Mouse (Mus musculus) embryonic facial prominence, embryonic 14.5 days (tissue): ENCODE results near the gene Bysl. TPM values are rescaled to one million over a fixed set of nuclear protein-coding genes. Genes with fewer than 3 reads are reported as not detected.
A peak's percentile ranks its signal among the peaks of the same experiment; 100 is the strongest.
"Not testable (repeated sequence)": the region's sequence is repeated elsewhere in the genome, so short reads cannot be mapped to it uniquely, and the experiment has no call there.

ENCODE experiments used
- ATAC-seq: fragments of 200-750 bp; cut with Nextera tagmentation; 2 replicates; pipeline ENCODE4 v1.8.0; 2017; ENCODE audit warnings: low read depth, moderate number of reproducible peaks, moderate TSS enrichment
- DNase-seq: peaks from one replicate; pipeline ENCODE4 v3.0.0-alpha.2; 2015; ENCODE audit warnings: low spot score
- H3K27ac ChIP-seq: fragments of 300-500 bp; sonication (generic); replicated peaks from 2 replicates; pipeline ENCODE4 v1.5.1; 2014; ENCODE audit warnings: low read depth, mild to moderate bottlenecking, low read length, moderate library complexity
- H3K27me3 ChIP-seq: fragments of 300-500 bp; sonication (generic); replicated peaks from 2 replicates; pipeline ENCODE4 v1.6.1; 2014; ENCODE audit warnings: low read length; ENCODE audit not compliant: control insufficient read depth, insufficient read depth
- H3K36me3 ChIP-seq: fragments of 300-500 bp; sonication (generic); 2 replicates; pipeline ENCODE4 v1.6.1; 2014; ENCODE audit warnings: low read length, mixed read lengths; ENCODE audit not compliant: control insufficient read depth, insufficient read depth
- H3K4me1 ChIP-seq: fragments of 300-500 bp; sonication (generic); 2 replicates; pipeline ENCODE4 v1.6.1; 2014; ENCODE audit warnings: antibody characterized with exemption, low read length; ENCODE audit not compliant: control insufficient read depth, insufficient read depth
- H3K4me2 ChIP-seq: fragments of 300-500 bp; sonication (generic); 2 replicates; pipeline ENCODE4 v1.6.1; 2014; ENCODE audit warnings: low read depth, mild to moderate bottlenecking, low read length, moderate library complexity, mixed read lengths
- H3K4me3 ChIP-seq: fragments of 300-500 bp; sonication (generic); 2 replicates; pipeline ENCODE4 v1.5.1; 2014; ENCODE audit warnings: low read depth, mild to moderate bottlenecking, low read length
- H3K9ac ChIP-seq: fragments of 300-500 bp; sonication (generic); 2 replicates; pipeline ENCODE4 v1.6.1; 2014; ENCODE audit warnings: low read depth, mild to moderate bottlenecking, low read length, moderate library complexity, mixed read lengths
- H3K9me3 ChIP-seq: fragments of 300-500 bp; sonication (generic); 2 replicates; pipeline ENCODE4 v1.6.1; 2016; ENCODE audit warnings: low read length; ENCODE audit not compliant: control insufficient read depth
- WGBS: fragments of 180-500 bp; shearing (Covaris S2); extraction: QIAGEN DNeasy Blood & Tissue Kit; methylation state at CpG from one replicate; pipeline ENCODE4 v1.1.7; 2014; 5-methylcytosine and 5-hydroxymethylcytosine counted together
- polyA plus RNA-seq: library from polyadenylated mRNA; unstranded; fragments of >200 nt; fragmentation: Nextera tagmentation; extraction: Ambion mirVana; gene quantifications from 2 replicates; pipeline ENCODE4 v1.2.1, GENCODE M21; 2014

Bysl gene
- polyA plus RNA-seq, 1 experiment from 2014 or later, result 21.3 TPM

GRCm38 (mm10) chr17:47625088-47625487 lies 13.8 kb upstream of the Bysl start:
- 91% methylated on average over 2 of the region's 2 CpGs for WGBS
- peaks cover 44% of the 10 kb centered on the region for H3K36me3 ChIP-seq

GRCm38 (mm10) chr17:47624572-47624971 lies 13.3 kb upstream of the Bysl start:
- H3K4me3 ChIP-seq, H3K4me2 ChIP-seq, ATAC-seq, H3K9ac ChIP-seq, H3K9me3 ChIP-seq, H3K27ac ChIP-seq, DNase-seq, H3K4me1 ChIP-seq, H3K27me3 ChIP-seq: not testable (repeated sequence)
- 95% methylated on average over 4 of the region's 5 CpGs for WGBS
- peaks cover 49% of the 10 kb centered on the region for H3K36me3 ChIP-seq

More at GRCm38 (mm10) chr17:47625088-47625487, 13.8 kb upstream of the Bysl start:
- H3K27ac ChIP-seq, result no peak overlapping the region
- H3K4me3 ChIP-seq, result no peak overlapping the region
- H3K4me2 ChIP-seq, result no peak overlapping the region
- no peaks in the 10 kb centered on the region for H3K9me3 ChIP-seq
- H3K27me3 ChIP-seq, result no peaks in the 10 kb centered on the region
- ATAC-seq (no peak), DNase-seq (no peak)
- H3K4me1 ChIP-seq, result 0 out of 2 replicates have a peak, but pooled peaks cover 7% of the 10 kb centered on the region
- H3K9ac ChIP-seq, result no peak overlapping the region

- whole genome bisulfite sequencing, result 87% methylated on average over 14 of the region's 14 CpGs
- peak; percentile 37; the same call in 1 of the 2 replicates for ATAC-seq
- H3K27ac ChIP-seq, result no peak overlapping the region
Measured at GRCm38 (mm10) chr17:47622912-47623554, 11.7 kb upstream of the Bysl start.

GRCm38 (mm10) chr17:47618556-47619311 lies 7.4 kb upstream of the Bysl start:
- Histone ChIP-seq H3K4me1 (no peaks in the 10 kb centered on the region), H3K4me3 (no peak overlapping the region), H3K27ac (no peak overlapping the region), H3K9ac (no peak overlapping the region), H3K4me2 (no peak overlapping the region), H3K9me3 (no peaks in the 10 kb centered on the region), H3K27me3 (no peaks in the 10 kb centered on the region), H3K36me3 (peaks cover 68% of the 10 kb centered on the region)
- 89% methylated on average over 13 of the region's 13 CpGs for WGBS
- DNase-seq (no peak), ATAC-seq (no peak)

More at GRCm38 (mm10) chr17:47622912-47623554, 11.7 kb upstream of the Bysl start:
- H3K36me3 ChIP-seq, result peaks cover 61% of the 10 kb centered on the region
- no peaks in the 10 kb centered on the region for H3K27me3 ChIP-seq
- no peak overlapping the region for H3K9ac ChIP-seq
- no peak overlapping the region for H3K4me2 ChIP-seq
- no peak for DNase-seq
- no peaks in the 10 kb centered on the region for H3K9me3 ChIP-seq
- no peaks in the 10 kb centered on the region for H3K4me1 ChIP-seq
- H3K4me3 ChIP-seq, result no peak overlapping the region

GRCm38 (mm10) chr17:47617605-47618307 lies 6.5 kb upstream of the Bysl start:
- DNase-seq, result no peak
- H3K4me3 ChIP-seq, result no peak overlapping the region
- peaks cover 2% of the 10 kb centered on the region; the same call in 1 of the 2 replicates for H3K4me1 ChIP-seq
- no peaks in the 10 kb centered on the region for H3K27me3 ChIP-seq
- 90% methylated on average over 9 of the region's 9 CpGs for WGBS
- H3K9me3 ChIP-seq, result no peaks in the 10 kb centered on the region
- no peak for ATAC-seq
- H3K4me2 ChIP-seq, result no peak overlapping the region
- H3K9ac ChIP-seq, result no peak overlapping the region
- H3K27ac ChIP-seq, result no peak overlapping the region
- H3K36me3 ChIP-seq, result peaks cover 65% of the 10 kb centered on the region

- Histone ChIP-seq H3K36me3 (peaks cover 54% of the 10 kb centered on the region), H3K27ac (no peak overlapping the region), H3K9me3 (no peaks in the 10 kb centered on the region), H3K4me2 (no peak overlapping the region), H3K4me3 (no peak overlapping the region), H3K4me1 (peaks cover 11% of the 10 kb centered on the region), H3K27me3 (no peaks in the 10 kb centered on the region), H3K9ac (no peak overlapping the region)
- ATAC-seq, result no peak
- DNase-seq, result no peak
- WGBS, result 92% methylated on average over 4 of the region's 4 CpGs
Measured at GRCm38 (mm10) chr17:47616652-47617051, 5.4 kb upstream of the Bysl start.

- Histone ChIP-seq H3K4me1 (peaks cover 11% of the 10 kb centered on the region), H3K4me3 (no peak overlapping the region), H3K4me2 (no peak overlapping the region), H3K36me3 (peaks cover 54% of the 10 kb centered on the region), H3K27ac (no peak overlapping the region), H3K9ac (no peak overlapping the region), H3K27me3 (no peaks in the 10 kb centered on the region), H3K9me3 (no peaks in the 10 kb centered on the region)
- DNase-seq (no peak), ATAC-seq (no peak)
- WGBS, result 98% methylated on average over 8 of the region's 8 CpGs
Measured at GRCm38 (mm10) chr17:47616119-47616518, 4.8 kb upstream of the Bysl start.

- no peaks in the 10 kb centered on the region for H3K27me3 ChIP-seq
- peaks cover 43% of the 10 kb centered on the region for H3K36me3 ChIP-seq
- no peak for ATAC-seq
- no peak for DNase-seq
- H3K4me2 ChIP-seq, result no peak overlapping the region
- H3K4me3 ChIP-seq, result no peak overlapping the region
- no peak overlapping the region for H3K9ac ChIP-seq
- no peak overlapping the region for H3K27ac ChIP-seq
- no peaks in the 10 kb centered on the region for H3K9me3 ChIP-seq
- H3K4me1 ChIP-seq, result peaks cover 20% of the 10 kb centered on the region
- WGBS, result 96% methylated on average over 1 of the region's 1 CpGs
Measured at GRCm38 (mm10) chr17:47614018-47614417, 2.7 kb upstream of the Bysl start.
